Mouse (Mus musculus): ENCODE measurements at regions not wholly inside any gene's neighbourhood (a gene's known extent, or its start where the extent isn't known, plus 50 kb on each side); places are given as distances from the start of the nearest gene placed in this dataset.
A peak's percentile ranks its signal among the peaks of the same experiment; 100 is the strongest.

DNA sequence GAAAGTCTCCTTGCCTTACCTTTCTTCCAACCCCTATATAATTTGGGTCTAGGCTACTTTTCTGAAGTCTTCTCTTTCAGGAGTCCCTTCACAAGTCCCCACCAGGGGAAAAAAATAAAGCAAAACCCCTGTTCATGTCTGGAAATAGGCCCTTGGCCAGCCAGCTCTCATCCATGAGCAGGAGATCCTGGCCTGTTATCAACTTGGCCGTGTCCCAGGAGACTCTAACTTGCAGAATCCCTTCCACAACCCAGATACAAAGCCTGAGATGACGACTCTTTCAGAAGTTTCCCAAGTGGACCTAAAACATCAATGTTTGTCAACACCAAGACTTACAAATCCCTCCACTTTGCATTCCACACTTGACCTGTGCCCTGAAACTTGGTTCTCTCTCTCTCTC is 64.6 kb upstream of the Ankrd55 start:
- Histone ChIP-seq H3K27me3 (no peaks in the 10 kb centered on the region; the same call in 1 of the 2 replicates), H3K9me3 (replicated peaks) (no peaks in the 10 kb centered on the region), H3K4me3 (no peak overlapping the region), H3K27ac (no peak overlapping the region), H3K4me1 (replicated peaks) (0 out of 2 replicates have a peak, but pooled peaks cover 2% of the 10 kb centered on the region), H3K9ac (no peak overlapping the region), H3K36me3 (no peaks in the 10 kb centered on the region), H3K4me2 (no peak overlapping the region)
- no peak for ATAC-seq (replicated peaks; ENCODE audit: insufficient number of reproducible peaks, insufficient read depth, low FRiP score, low read depth)
- WGBS: 21% methylated on average over 2 of the region's 2 CpGs

DNA sequence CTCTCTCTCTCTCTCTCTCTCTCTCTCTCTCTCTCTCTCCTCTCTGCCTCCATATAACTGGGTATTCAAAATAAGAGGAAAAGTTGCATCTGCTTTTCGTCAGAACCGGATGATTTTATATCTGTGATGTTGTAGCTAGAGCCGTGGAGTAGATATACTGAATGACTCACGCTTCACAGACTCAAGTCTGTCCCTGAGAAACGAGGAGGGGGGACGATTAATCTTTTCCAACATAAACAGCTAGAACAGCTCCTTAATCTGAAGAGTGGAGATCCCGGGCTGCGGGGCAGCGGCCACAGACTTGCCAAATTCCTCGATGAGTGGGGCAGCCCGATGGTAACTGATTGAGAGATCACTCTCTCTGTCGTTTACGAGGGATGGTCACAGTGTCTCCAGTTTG is 60.5 kb upstream of the Ankrd55 start:
- Histone ChIP-seq H3K27me3 (no peaks in the 10 kb centered on the region), H3K36me3 (no peaks in the 10 kb centered on the region), H3K9ac (no peak overlapping the region), H3K27ac (peak overlapping the region; percentile 26), H3K4me3 (no peak overlapping the region), H3K9me3 (replicated peaks) (no peaks in the 10 kb centered on the region), H3K4me2 (no peak overlapping the region), H3K4me1 (replicated peaks) (no peaks in the 10 kb centered on the region)
- ATAC-seq (replicated peaks; ENCODE audit: insufficient number of reproducible peaks, insufficient read depth, low FRiP score, low read depth): no peak
- WGBS: 26% methylated on average over 13 of the region's 13 CpGs

- Histone ChIP-seq H3K27me3 (no peaks in the 10 kb centered on the region), H3K9me3 (replicated peaks) (no peaks in the 10 kb centered on the region), H3K4me1 (replicated peaks) (no peaks in the 10 kb centered on the region), H3K27ac (no peak overlapping the region), H3K36me3 (no peaks in the 10 kb centered on the region), H3K4me2 (no peak overlapping the region), H3K9ac (no peak overlapping the region), H3K4me3 (no peak overlapping the region)
- 82% methylated on average over 4 of the region's 4 CpGs for WGBS
- no peak for ATAC-seq (replicated peaks; ENCODE audit: insufficient number of reproducible peaks, insufficient read depth, low FRiP score, low read depth)
These were observed 59.4 kb upstream of the Ankrd55 start for GRCm38 (mm10) chr13:112228846-112229245.

- ATAC-seq (replicated peaks; ENCODE audit: insufficient number of reproducible peaks, insufficient read depth, low FRiP score, low read depth): no peak
- 61% methylated on average over 3 of the region's 3 CpGs for WGBS
- H3K4me1 ChIP-seq (replicated peaks): no peaks in the 10 kb centered on the region
- no peaks in the 10 kb centered on the region for H3K27me3 ChIP-seq
- H3K9me3 ChIP-seq (replicated peaks): no peaks in the 10 kb centered on the region
- no peak overlapping the region for H3K9ac ChIP-seq
- no peak overlapping the region for H3K4me3 ChIP-seq
- H3K27ac ChIP-seq: no peak overlapping the region
- H3K4me2 ChIP-seq: no peak overlapping the region
- no peaks in the 10 kb centered on the region for H3K36me3 ChIP-seq
These were observed 58.1 kb upstream of the Ankrd55 start for GRCm38 (mm10) chr13:112230176-112230575.

GRCm38 (mm10) chr13:112234695-112235094 is 53.6 kb upstream of the Ankrd55 start:
- ATAC-seq (replicated peaks; ENCODE audit: insufficient number of reproducible peaks, insufficient read depth, low FRiP score, low read depth): no peak
- H3K4me2 ChIP-seq: no peak overlapping the region
- 72% methylated on average over 6 of the region's 6 CpGs for WGBS

DNA sequence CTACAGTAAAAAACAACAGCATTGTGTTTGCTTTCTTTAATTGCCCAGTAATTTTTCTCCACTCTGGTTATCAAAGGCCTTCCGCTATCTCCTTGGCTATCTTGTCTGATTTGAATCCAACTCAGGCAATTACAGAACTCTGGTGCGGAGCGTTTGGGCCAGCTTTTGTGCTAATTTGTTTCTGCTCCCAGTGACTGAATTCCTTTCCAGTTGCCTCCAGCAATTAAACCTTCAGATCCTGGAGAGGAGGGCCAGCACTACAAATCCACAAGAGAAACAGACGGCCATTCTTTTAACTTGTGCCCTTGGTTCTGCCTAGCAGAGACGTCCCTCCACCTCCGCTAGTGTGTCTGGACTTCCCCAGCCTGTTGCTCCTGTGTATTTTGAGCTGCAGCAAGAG is 51.3 kb upstream of the Ankrd55 start:
- H3K4me1 ChIP-seq (replicated peaks): no peaks in the 10 kb centered on the region
- 71% methylated on average over 6 of the region's 6 CpGs for WGBS
- no peaks in the 10 kb centered on the region for H3K27me3 ChIP-seq
- no peak overlapping the region for H3K9ac ChIP-seq
- no peak for ATAC-seq (replicated peaks; ENCODE audit: insufficient number of reproducible peaks, insufficient read depth, low FRiP score, low read depth)
- no peaks in the 10 kb centered on the region for H3K36me3 ChIP-seq
- no peak overlapping the region for H3K4me3 ChIP-seq
- H3K4me2 ChIP-seq: no peak overlapping the region
- no peak overlapping the region for H3K27ac ChIP-seq
- H3K9me3 ChIP-seq (replicated peaks): no peaks in the 10 kb centered on the region

More at GRCm38 (mm10) chr13:112234695-112235094, 53.6 kb upstream of the Ankrd55 start:
- no peaks in the 10 kb centered on the region for H3K9me3 ChIP-seq (replicated peaks)
- H3K4me1 ChIP-seq (replicated peaks): no peaks in the 10 kb centered on the region
- no peaks in the 10 kb centered on the region for H3K27me3 ChIP-seq
- H3K4me3 ChIP-seq: no peak overlapping the region
- no peaks in the 10 kb centered on the region for H3K36me3 ChIP-seq
- H3K27ac ChIP-seq: no peak overlapping the region
- no peak overlapping the region for H3K9ac ChIP-seq

- Histone ChIP-seq H3K36me3 (no peaks in the 10 kb centered on the region), H3K4me1 (replicated peaks) (no peaks in the 10 kb centered on the region), H3K4me3 (no peak overlapping the region), H3K9ac (no peak overlapping the region), H3K9me3 (replicated peaks) (no peaks in the 10 kb centered on the region), H3K27me3 (no peaks in the 10 kb centered on the region), H3K4me2 (no peak overlapping the region), H3K27ac (no peak overlapping the region)
- ATAC-seq (replicated peaks; ENCODE audit: insufficient number of reproducible peaks, insufficient read depth, low FRiP score, low read depth): no peak
- WGBS: 73% methylated on average over 5 of the region's 5 CpGs
These were observed 50.9 kb upstream of the Ankrd55 start for GRCm38 (mm10) chr13:112237377-112237776.

DNA sequence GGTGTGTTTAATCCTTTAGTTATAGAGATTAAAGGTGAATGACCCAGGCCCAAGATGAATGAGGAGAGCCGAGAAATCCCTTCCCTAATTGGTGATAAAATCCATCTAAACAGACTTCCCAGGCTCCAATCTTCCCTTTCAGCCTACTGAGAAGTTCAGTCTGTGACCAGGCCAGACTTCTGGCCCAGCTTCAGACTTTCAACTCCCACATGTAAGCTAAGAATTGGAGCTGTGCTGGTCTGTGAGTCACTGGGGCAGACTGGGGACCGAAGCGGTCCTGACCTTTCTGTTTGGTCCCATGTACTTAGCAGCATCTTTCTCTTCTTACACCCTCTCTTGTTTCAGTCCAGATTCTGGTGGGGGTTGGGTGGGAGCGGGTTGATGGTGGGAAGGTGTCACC is 50.3 kb upstream of the Ankrd55 start:
- Histone ChIP-seq H3K4me1 (replicated peaks) (no peaks in the 10 kb centered on the region), H3K9ac (no peak overlapping the region), H3K27ac (no peak overlapping the region), H3K27me3 (no peaks in the 10 kb centered on the region), H3K4me2 (no peak overlapping the region), H3K9me3 (replicated peaks) (no peaks in the 10 kb centered on the region), H3K36me3 (no peaks in the 10 kb centered on the region), H3K4me3 (no peak overlapping the region)
- 58% methylated on average over 4 of the region's 4 CpGs for WGBS
- ATAC-seq (replicated peaks; ENCODE audit: insufficient number of reproducible peaks, insufficient read depth, low FRiP score, low read depth): no peak
